Mouse (Mus musculus): ENCODE measurements around the gene Kctd12b. TPM values are rescaled to one million over a fixed set of nuclear protein-coding genes. Genes with fewer than 3 reads are reported as not detected.
A peak's percentile ranks its signal among the peaks of the same experiment; 100 is the strongest.
"Not testable (repeated sequence)": the region's sequence is repeated elsewhere in the genome, so short reads cannot be mapped to it uniquely, and the experiment has no call there.

Gene Kctd12b
- total RNA-seq (2021), result 16.2 and 19.9 TPM in 2 replicates
- long read RNA-seq, experiment 1, result 0 reads
- long read RNA-seq, experiment 2, full-length matches to known transcripts, result 2 of 2 reads
- long read RNA-seq, experiment 2, partial matches to known transcripts, result 0 of 2 reads
- long read RNA-seq, experiment 2, other reads (novel, unspliced or antisense), result 0 of 2 reads

- DNase-seq, result peak; percentile 29
Measured at GRCm38 (mm10) chrX:153695782-153696395, at the start of gene Kctd12b. Kctd12b (minus strand) TSS chrX:153696391.

GRCm38 (mm10) chrX:153742493-153742892, 46.3 kb upstream of the Kctd12b start:
- DNase-seq, result no peak

- DNase-seq, result peak; percentile 11
Measured at GRCm38 (mm10) chrX:153735697-153736096, 39.5 kb upstream of the Kctd12b start.

- DNase-seq, result no peak
Measured at GRCm38 (mm10) chrX:153724400-153724799, 28.2 kb upstream of the Kctd12b start.

- DNase-seq, result peak; percentile 65
Measured at GRCm38 (mm10) chrX:153723110-153723916, 27.1 kb upstream of the Kctd12b start, which contains the start of gene Nbdy. Nbdy (plus strand) TSS chrX:153723590.

GRCm38 (mm10) chrX:153719602-153720001, 23.4 kb upstream of the Kctd12b start:
- peak; percentile 31 for DNase-seq

GRCm38 (mm10) chrX:153716716-153717115, 20.5 kb upstream of the Kctd12b start:
- no peak for DNase-seq

GRCm38 (mm10) chrX:153707735-153708134, 11.5 kb upstream of the Kctd12b start:
- DNase-seq, result peak; percentile 28

- no peak for DNase-seq
Measured at GRCm38 (mm10) chrX:153700463-153700862, 4.3 kb upstream of the Kctd12b start.

GRCm38 (mm10) chrX:153668233-153668632, 28.0 kb downstream of the Kctd12b start:
- DNase-seq, result not testable (repeated sequence)

- DNase-seq, result no peak
Measured at GRCm38 (mm10) chrX:153664903-153665302, 31.3 kb downstream of the Kctd12b start.

GRCm38 (mm10) chrX:153656949-153657348, 39.2 kb downstream of the Kctd12b start:
- no peak for DNase-seq

- DNase-seq, result peak; percentile 28
Measured at GRCm38 (mm10) chrX:153640615-153641014, 55.6 kb downstream of the Kctd12b start.

- peak; percentile 13 for DNase-seq
Measured at GRCm38 (mm10) chrX:153636247-153636646, 59.9 kb downstream of the Kctd12b start.

Other genes with a start within 250 kb of the Kctd12b start
- gene Ubqln2, start 198.2 kb downstream of the Kctd12b start, total RNA-seq (2021), result 55.7 and 58.6 TPM in 2 replicates
- gene Cypt3, start 137.8 kb downstream of the Kctd12b start, total RNA-seq (2021), result not detected in 2 replicates
- 57.8 and 58.1 TPM in 2 replicates for gene Nbdy, start 27.2 kb upstream of the Kctd12b start, total RNA-seq (2021)
- gene Spin2c, start 135.8 kb upstream of the Kctd12b start, total RNA-seq (2021), result 0.78 and 0.86 TPM in 2 replicates